In the genomic region with DNA sequence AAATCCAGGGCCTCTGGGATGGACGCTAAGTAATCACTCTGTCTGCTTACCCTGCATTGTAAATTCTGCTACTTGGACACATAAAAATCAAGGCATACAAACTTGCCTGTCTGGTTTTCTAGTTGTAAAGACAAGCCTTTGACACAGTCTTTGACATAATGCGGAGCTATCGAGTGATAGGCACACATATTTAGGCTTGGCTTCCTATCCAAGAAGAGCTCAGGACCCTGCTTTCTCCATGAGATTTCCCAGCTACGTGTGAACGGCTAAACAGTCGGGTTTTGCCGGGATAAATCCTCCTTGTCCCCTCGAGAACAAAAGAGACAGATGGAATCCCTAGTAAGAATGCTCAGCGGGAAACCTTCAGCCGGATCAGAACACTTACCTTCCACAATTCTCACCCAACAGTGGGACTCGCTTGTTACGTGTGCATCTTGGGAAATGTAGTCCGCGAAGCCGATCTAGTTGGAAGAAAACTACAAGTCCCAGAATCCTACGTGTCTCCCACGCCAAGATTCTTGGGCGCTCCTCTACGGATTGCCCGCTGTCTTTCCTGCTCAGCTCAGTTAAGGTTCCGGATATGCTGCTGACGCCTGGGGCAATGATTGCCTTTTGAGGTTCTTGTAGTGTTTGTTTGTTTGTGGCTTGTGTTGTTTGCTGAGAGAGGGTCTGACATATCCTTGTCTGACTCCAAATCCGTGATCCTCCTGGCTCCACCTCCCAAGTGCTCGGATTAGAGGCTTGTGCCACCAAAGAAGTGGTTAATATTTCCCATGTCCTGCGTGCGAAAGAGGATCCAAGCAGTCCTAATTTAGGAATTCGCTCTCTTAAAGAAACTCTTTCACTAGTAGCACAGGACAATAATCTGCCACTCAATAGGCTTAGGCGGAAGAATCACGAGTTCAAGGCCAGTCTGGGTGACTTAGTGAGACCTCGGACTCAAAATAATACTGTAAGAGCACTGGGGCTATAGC, we compare ENCODE assay signal across 8 mouse cellular contexts. TPM values are rescaled to one million over a fixed set of nuclear protein-coding genes. Genes with fewer than 3 reads are reported as not detected.
A peak's percentile ranks its signal among the peaks of the same experiment; 100 is the strongest.
DNase-seq lines count a peak whose midpoint lies in the region; ATAC-seq and TF ChIP-seq lines count a peak whose summit lies in the region.

TSS of gene Sirt4 (minus strand) at position 779 of the 974 bp plus-strand sequence.

- H3K27me3 ChIP-seq in heart, embryonic 10.5 days (ENCODE audit: insufficient read depth, poor library complexity, severe bottlenecking) = peaks cover 38% of the 10 kb centered on the region
- H3K27me3 ChIP-seq in kidney, embryonic 15.5 days = no peaks in the 10 kb centered on the region
- H3K27me3 ChIP-seq in stomach, embryonic 16.5 days (ENCODE audit: control insufficient read depth, insufficient read depth, low read length) = no peaks in the 10 kb centered on the region

- peak within 1 kb of the TSS; percentile 52 for H3K9ac ChIP-seq in kidney, embryonic 15.5 days
- peak within 1 kb of the TSS; percentile 74 for H3K9ac ChIP-seq in stomach, embryonic 16.5 days (ENCODE audit: low read length)

- peak; percentile 96 for ATAC-seq in erythroblast, adult 5-6 weeks (replicated peaks; ENCODE audit: low FRiP score, poor library complexity, severe bottlenecking)
- ATAC-seq in kidney, embryonic 15.5 days (replicated peaks; ENCODE audit: low FRiP score) = peak; percentile 86
- ATAC-seq in monocyte, adult 5-6 weeks (replicated peaks; ENCODE audit: insufficient number of reproducible peaks, low FRiP score, low TSS enrichment, poor library complexity, severe bottlenecking) = peak; percentile 93
- ATAC-seq in stomach, embryonic 16.5 days (ENCODE audit: insufficient read depth, low FRiP score) = peak; percentile 88

- peak; percentile 93 for DNase-seq in CD4-positive helper T cell, adult 2 months (ENCODE audit: low read depth, low spot score)
- peak; percentile 96 for DNase-seq in heart, embryonic 10.5 days (ENCODE audit: low spot score)
- DNase-seq in liver = peak; percentile 84

- TF ChIP-seq CTCF in bone marrow macrophage, adult 2 months (IDR thresholded peaks at IDR 0.05; ENCODE audit: low read depth, low read length) = no peak

- 8% methylated on average over 30 of the region's 30 CpGs for WGBS in heart, embryonic 10.5 days
- WGBS in kidney, embryonic 15.5 days = 7% methylated on average over 30 of the region's 30 CpGs
- 6% methylated on average over 30 of the region's 30 CpGs for WGBS in stomach, embryonic 16.5 days

- H3K4me1 ChIP-seq in bone marrow macrophage, adult 2 months (ENCODE audit: control insufficient read depth, insufficient read depth, low read length) = peaks cover 12% of the 10 kb centered on the region
- H3K4me1 ChIP-seq in heart, embryonic 10.5 days = peaks cover 25% of the 10 kb centered on the region
- H3K4me1 ChIP-seq in kidney, embryonic 15.5 days = peaks cover 45% of the 10 kb centered on the region
- H3K4me1 ChIP-seq in stomach, embryonic 16.5 days (ENCODE audit: control insufficient read depth, insufficient read depth, low read length) = no peaks in the 10 kb centered on the region; the same call in 1 of the 2 replicates

- peaks cover 5% of the 10 kb centered on the region; the same call in 1 of the 2 replicates for H3K36me3 ChIP-seq in heart, embryonic 10.5 days
- peaks cover 5% of the 10 kb centered on the region; the same call in 1 of the 2 replicates for H3K36me3 ChIP-seq in kidney, embryonic 15.5 days
- H3K36me3 ChIP-seq in stomach, embryonic 16.5 days (ENCODE audit: control insufficient read depth, insufficient read depth, low read length) = no peaks in the 10 kb centered on the region

- TF ChIP-seq POLR2A in bone marrow macrophage, adult 2 months (IDR thresholded peaks at IDR 0.05; ENCODE audit: borderline replicate concordance, low read depth, low read length) = no peak

- peak within 1 kb of the TSS; percentile 70 for H3K4me2 ChIP-seq in kidney, embryonic 15.5 days
- peak within 1 kb of the TSS; percentile 55 for H3K4me2 ChIP-seq in stomach, embryonic 16.5 days (ENCODE audit: low read depth, low read length)

- peak within 1 kb of the TSS; percentile 65 for H3K4me3 ChIP-seq in bone marrow macrophage, adult 2 months (ENCODE audit: insufficient read depth, low read length)
- peak within 1 kb of the TSS; percentile 63 for H3K4me3 ChIP-seq in heart, embryonic 10.5 days
- H3K4me3 ChIP-seq in kidney, embryonic 15.5 days (replicated peaks) = peak within 1 kb of the TSS; percentile 49
- H3K4me3 ChIP-seq in stomach, embryonic 16.5 days (replicated peaks; ENCODE audit: low read length) = peak within 1 kb of the TSS; percentile 47

- peak within 1 kb of the TSS; percentile 68 for H3K27ac ChIP-seq in bone marrow macrophage, adult 2 months (ENCODE audit: insufficient read depth, low read depth, low read length)
- peak within 1 kb of the TSS; percentile 85 for H3K27ac ChIP-seq in heart, embryonic 10.5 days
- H3K27ac ChIP-seq in kidney, embryonic 15.5 days = peak within 1 kb of the TSS; percentile 85
- peak within 1 kb of the TSS; percentile 75 for H3K27ac ChIP-seq in stomach, embryonic 16.5 days (ENCODE audit: low read length)

- H3K9me3 ChIP-seq in heart, embryonic 10.5 days = no peaks in the 10 kb centered on the region
- H3K9me3 ChIP-seq in kidney, embryonic 15.5 days (replicated peaks) = no peaks in the 10 kb centered on the region
- no peaks in the 10 kb centered on the region for H3K9me3 ChIP-seq in stomach, embryonic 16.5 days (replicated peaks; ENCODE audit: control insufficient read depth, low read length)

RNA-seq across cellular contexts. Expression of gene Sirt4, which starts in this region (rescaled TPM):
- 15.6 and 17.8 TPM in 2 replicates for polyA plus RNA-seq in bone marrow macrophage, adult 2 months (2012; ENCODE audit: insufficient read depth, insufficient read length, missing spikeins)
- total RNA-seq in erythroblast, adult 5-6 weeks (2015; ENCODE audit: low replicate concordance) = 3.1 and 5.9 TPM in 2 replicates
- 0.60 and 2.0 TPM in 2 replicates for total RNA-seq in erythroblast, adult 5-6 weeks (2017; ENCODE audit: low replicate concordance)
- 18.7 and 19.0 TPM in 2 replicates for polyA plus RNA-seq in heart, embryonic 10.5 days (2016; fragmentation: Nextera tagmentation; extraction: Ambion mirVana)
- polyA plus RNA-seq in kidney, embryonic 15.5 days (2015; fragmentation: Nextera tagmentation; extraction: Ambion mirVana) = 24.6 and 25.0 TPM in 2 replicates
- 5.2 to 10.7 TPM (median 7.8 TPM) in 3 replicates for total RNA-seq in monocyte, adult 5-6 weeks (2017)
- 24.4 and 28.0 TPM in 2 replicates for polyA plus RNA-seq in stomach, embryonic 16.5 days (2015; fragmentation: Nextera tagmentation; extraction: Ambion mirVana)

Comparison
In these comparisons a context has a peak if more than half of its experiments do, and no peak if none do; other contexts are left out.
1. Peak in every context shown above with its lines: DNase-seq, ATAC-seq, H3K4me3 ChIP-seq and H3K27ac ChIP-seq.